Mouse (Mus musculus): ENCODE results near the gene Iqgap2. TPM values are rescaled to one million over a fixed set of nuclear protein-coding genes. Genes with fewer than 3 reads are reported as not detected.

Gene Iqgap2
- polyA plus RNA-seq, 1 experiment from 2014 or later = 8.5 TPM

DNA sequence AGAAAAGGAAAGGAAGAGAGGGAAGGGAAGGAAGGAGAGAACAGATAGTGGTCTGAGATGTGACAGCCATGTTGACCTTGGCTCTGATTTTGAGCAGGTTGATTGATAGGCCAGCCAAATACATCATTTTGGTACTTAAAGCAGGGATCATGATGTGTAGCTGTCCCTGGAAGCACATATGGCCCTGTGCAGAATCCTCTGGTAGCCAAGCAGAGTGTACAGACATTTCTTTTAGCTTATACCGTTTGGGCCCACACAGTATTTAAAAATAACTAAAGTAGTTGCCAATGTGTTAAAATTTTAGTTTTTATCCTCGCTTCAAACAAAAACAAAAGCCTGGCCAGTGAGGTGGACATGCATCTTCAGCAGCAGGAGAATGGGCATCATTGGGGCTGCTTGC, 17.5 kb upstream of the Iqgap2 start:
- no peak for ATAC-seq (replicated peaks; ENCODE audit: insufficient number of reproducible peaks, low FRiP score, low TSS enrichment)
- H3K4me2 ChIP-seq = no peak overlapping the region
- 76% methylated on average over 2 of the region's 2 CpGs for WGBS (ENCODE audit: insufficient replicate concordance)

GRCm38 (mm10) chr13:95902696-95903095, 11.0 kb upstream of the Iqgap2 start:
- no peak overlapping the region for H3K27ac ChIP-seq (ENCODE audit: low read depth, low read length)

More for the DNA sequence above, 17.5 kb upstream of the Iqgap2 start:
- Histone ChIP-seq H3K4me3 (ENCODE audit: low read depth, low read length) (no peak overlapping the region), H3K36me3 (ENCODE audit: control insufficient read depth, insufficient read depth, low read length) (no peaks in the 10 kb centered on the region), H3K9ac (ENCODE audit: low read depth, low read length) (no peak overlapping the region), H3K27me3 (ENCODE audit: control insufficient read depth, insufficient read depth, low read length) (no peaks in the 10 kb centered on the region), H3K4me1 (ENCODE audit: control insufficient read depth, insufficient read depth, low read length) (no peaks in the 10 kb centered on the region), H3K9me3 (replicated peaks; ENCODE audit: control insufficient read depth, low read length) (no peaks in the 10 kb centered on the region), H3K27ac (ENCODE audit: low read depth, low read length) (no peak overlapping the region)

GRCm38 (mm10) chr13:95899885-95900650, 8.3 kb upstream of the Iqgap2 start:
- Histone ChIP-seq H3K27me3 (ENCODE audit: control insufficient read depth, insufficient read depth, low read length) (no peaks in the 10 kb centered on the region), H3K4me2 (no peak overlapping the region), H3K4me3 (ENCODE audit: low read depth, low read length) (no peak overlapping the region), H3K4me1 (ENCODE audit: control insufficient read depth, insufficient read depth, low read length) (no peaks in the 10 kb centered on the region), H3K36me3 (ENCODE audit: control insufficient read depth, insufficient read depth, low read length) (no peaks in the 10 kb centered on the region), H3K9me3 (replicated peaks; ENCODE audit: control insufficient read depth, low read length) (no peaks in the 10 kb centered on the region), H3K27ac (ENCODE audit: low read depth, low read length) (no peak overlapping the region), H3K9ac (ENCODE audit: low read depth, low read length) (no peak overlapping the region)
- ATAC-seq (replicated peaks; ENCODE audit: insufficient number of reproducible peaks, low FRiP score, low TSS enrichment) = no peak
- WGBS (ENCODE audit: insufficient replicate concordance) = 54% methylated on average over 1 of the region's 1 CpGs

More at GRCm38 (mm10) chr13:95902696-95903095, 11.0 kb upstream of the Iqgap2 start:
- Histone ChIP-seq H3K36me3 (ENCODE audit: control insufficient read depth, insufficient read depth, low read length) (no peaks in the 10 kb centered on the region), H3K4me1 (ENCODE audit: control insufficient read depth, insufficient read depth, low read length) (no peaks in the 10 kb centered on the region), H3K4me2 (no peak overlapping the region), H3K9me3 (replicated peaks; ENCODE audit: control insufficient read depth, low read length) (no peaks in the 10 kb centered on the region), H3K9ac (ENCODE audit: low read depth, low read length) (no peak overlapping the region), H3K27me3 (ENCODE audit: control insufficient read depth, insufficient read depth, low read length) (no peaks in the 10 kb centered on the region), H3K4me3 (ENCODE audit: low read depth, low read length) (no peak overlapping the region)
- ATAC-seq (replicated peaks; ENCODE audit: insufficient number of reproducible peaks, low FRiP score, low TSS enrichment) = no peak
- WGBS (ENCODE audit: insufficient replicate concordance) = 92% methylated on average over 3 of the region's 3 CpGs

- H3K4me1 ChIP-seq (ENCODE audit: control insufficient read depth, insufficient read depth, low read length) = no peaks in the 10 kb centered on the region
- no peak overlapping the region for H3K9ac ChIP-seq (ENCODE audit: low read depth, low read length)
- no peaks in the 10 kb centered on the region for H3K36me3 ChIP-seq (ENCODE audit: control insufficient read depth, insufficient read depth, low read length)
- no peak for ATAC-seq (replicated peaks; ENCODE audit: insufficient number of reproducible peaks, low FRiP score, low TSS enrichment)
- H3K4me2 ChIP-seq = no peak overlapping the region
- no peaks in the 10 kb centered on the region for H3K27me3 ChIP-seq (ENCODE audit: control insufficient read depth, insufficient read depth, low read length)
- no peak overlapping the region for H3K4me3 ChIP-seq (ENCODE audit: low read depth, low read length)
- no peak overlapping the region for H3K27ac ChIP-seq (ENCODE audit: low read depth, low read length)
- WGBS (ENCODE audit: insufficient replicate concordance) = 78% methylated on average over 6 of the region's 6 CpGs
- no peaks in the 10 kb centered on the region for H3K9me3 ChIP-seq (replicated peaks; ENCODE audit: control insufficient read depth, low read length)
These were observed 4.8 kb upstream of the Iqgap2 start for GRCm38 (mm10) chr13:95896501-95896900.

- Histone ChIP-seq H3K9me3 (replicated peaks; ENCODE audit: control insufficient read depth, low read length) (no peaks in the 10 kb centered on the region), H3K36me3 (ENCODE audit: control insufficient read depth, insufficient read depth, low read length) (no peaks in the 10 kb centered on the region), H3K27me3 (ENCODE audit: control insufficient read depth, insufficient read depth, low read length) (no peaks in the 10 kb centered on the region), H3K27ac (ENCODE audit: low read depth, low read length) (no peak overlapping the region), H3K9ac (ENCODE audit: low read depth, low read length) (no peak overlapping the region), H3K4me3 (ENCODE audit: low read depth, low read length) (no peak overlapping the region), H3K4me2 (no peak overlapping the region; the same call in 1 of the 2 replicates), H3K4me1 (ENCODE audit: control insufficient read depth, insufficient read depth, low read length) (0 out of 2 replicates have a peak, but pooled peaks cover 2% of the 10 kb centered on the region)
- WGBS (ENCODE audit: insufficient replicate concordance) = 83% methylated on average over 4 of the region's 4 CpGs
- no peak for ATAC-seq (replicated peaks; ENCODE audit: insufficient number of reproducible peaks, low FRiP score, low TSS enrichment)
These were observed 1.4 kb upstream of the Iqgap2 start for GRCm38 (mm10) chr13:95893166-95893565.

DNA sequence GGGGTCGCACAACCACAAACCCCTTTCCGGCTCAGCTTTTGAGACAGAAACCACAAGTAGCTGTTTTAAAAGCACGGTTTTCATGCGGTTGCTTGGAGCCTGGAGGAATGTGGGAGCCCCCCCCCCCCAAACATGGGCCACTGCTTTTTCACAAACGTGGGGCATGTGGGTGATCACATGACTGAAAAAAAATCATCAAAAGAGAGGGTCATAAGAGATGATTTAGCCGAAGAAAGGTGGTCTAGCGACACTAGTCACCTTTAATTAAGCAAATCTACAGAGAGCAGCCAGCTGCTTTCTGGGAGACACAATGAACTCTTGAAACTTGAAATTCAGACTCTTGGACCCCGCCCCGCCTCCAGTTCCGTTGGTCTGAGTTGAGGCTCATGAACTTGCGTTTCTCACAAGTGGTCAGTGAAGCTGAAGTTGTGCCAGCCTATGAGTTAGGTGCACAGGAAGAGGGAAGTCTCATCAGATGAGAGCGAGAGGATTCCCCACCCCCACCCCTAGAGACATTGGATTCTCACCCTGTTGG, 956 bp upstream of the Iqgap2 start:
- H3K36me3 ChIP-seq (ENCODE audit: control insufficient read depth, insufficient read depth, low read length) = no peaks in the 10 kb centered on the region
- H3K27me3 ChIP-seq (ENCODE audit: control insufficient read depth, insufficient read depth, low read length) = no peaks in the 10 kb centered on the region
- 20% methylated on average over 12 of the region's 12 CpGs for WGBS (ENCODE audit: insufficient replicate concordance)
- no peak for ATAC-seq (replicated peaks; ENCODE audit: insufficient number of reproducible peaks, low FRiP score, low TSS enrichment)
- H3K4me1 ChIP-seq (ENCODE audit: control insufficient read depth, insufficient read depth, low read length) = 0 out of 2 replicates have a peak, but pooled peaks cover 2% of the 10 kb centered on the region
- peak overlapping the region; percentile 71 for H3K4me3 ChIP-seq (ENCODE audit: low read depth, low read length)
- H3K4me2 ChIP-seq = peak overlapping the region; percentile 100
- H3K9me3 ChIP-seq (replicated peaks; ENCODE audit: control insufficient read depth, low read length) = no peaks in the 10 kb centered on the region
- H3K9ac ChIP-seq (ENCODE audit: low read depth, low read length) = peak overlapping the region; percentile 81
- H3K27ac ChIP-seq (ENCODE audit: low read depth, low read length) = no peak overlapping the region

DNA sequence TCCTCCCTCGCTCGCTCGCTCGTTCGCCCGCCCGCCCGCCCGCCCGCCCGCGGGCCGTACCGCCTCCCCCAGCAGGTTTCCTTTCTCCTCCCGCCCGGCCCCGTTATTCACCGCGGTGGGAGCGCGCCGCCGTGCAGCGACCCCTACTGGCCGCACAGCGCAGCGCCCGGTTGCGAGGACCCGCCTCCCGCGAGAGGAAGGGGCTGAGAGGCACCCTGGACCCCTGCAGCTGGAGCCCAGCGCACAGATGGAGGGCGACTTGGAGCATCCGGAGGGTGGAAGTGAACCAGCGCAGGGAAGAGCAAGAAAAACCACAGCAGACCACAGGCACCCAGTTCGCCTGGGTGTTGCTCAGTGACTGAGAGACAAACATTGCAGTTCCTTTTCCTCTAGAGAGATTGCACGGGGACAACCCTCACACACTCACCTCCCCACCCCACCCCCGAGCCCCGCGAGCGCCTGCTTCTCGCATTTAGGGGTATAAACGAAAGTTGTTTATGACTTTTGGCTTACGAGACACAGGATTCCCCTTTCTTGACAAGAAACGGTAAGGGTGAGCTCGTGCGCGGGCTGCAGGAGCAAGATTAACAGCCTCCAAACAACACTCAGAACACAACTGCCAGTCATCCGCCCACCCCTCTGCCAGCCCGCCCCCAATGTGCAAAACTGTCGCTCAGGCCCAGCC, 346 bp upstream of the Iqgap2 start:
- peak overlapping the region; percentile 81 for H3K9ac ChIP-seq (ENCODE audit: low read depth, low read length)
- H3K4me1 ChIP-seq (ENCODE audit: control insufficient read depth, insufficient read depth, low read length) = 0 out of 2 replicates have a peak, but pooled peaks cover 2% of the 10 kb centered on the region
- H3K27ac ChIP-seq (ENCODE audit: low read depth, low read length) = peak overlapping the region; percentile 41; the same call in 1 of the 2 replicates
- no peaks in the 10 kb centered on the region for H3K27me3 ChIP-seq (ENCODE audit: control insufficient read depth, insufficient read depth, low read length)
- no peaks in the 10 kb centered on the region for H3K36me3 ChIP-seq (ENCODE audit: control insufficient read depth, insufficient read depth, low read length)
- peak; percentile 84 for ATAC-seq (replicated peaks; ENCODE audit: insufficient number of reproducible peaks, low FRiP score, low TSS enrichment)
- peak overlapping the region; percentile 71 for H3K4me3 ChIP-seq (ENCODE audit: low read depth, low read length)
- H3K4me2 ChIP-seq = peak overlapping the region; percentile 100
- no peaks in the 10 kb centered on the region for H3K9me3 ChIP-seq (replicated peaks; ENCODE audit: control insufficient read depth, low read length)
- WGBS (ENCODE audit: insufficient replicate concordance) = under 1% methylated on average over 36 of the region's 52 CpGs

DNA sequence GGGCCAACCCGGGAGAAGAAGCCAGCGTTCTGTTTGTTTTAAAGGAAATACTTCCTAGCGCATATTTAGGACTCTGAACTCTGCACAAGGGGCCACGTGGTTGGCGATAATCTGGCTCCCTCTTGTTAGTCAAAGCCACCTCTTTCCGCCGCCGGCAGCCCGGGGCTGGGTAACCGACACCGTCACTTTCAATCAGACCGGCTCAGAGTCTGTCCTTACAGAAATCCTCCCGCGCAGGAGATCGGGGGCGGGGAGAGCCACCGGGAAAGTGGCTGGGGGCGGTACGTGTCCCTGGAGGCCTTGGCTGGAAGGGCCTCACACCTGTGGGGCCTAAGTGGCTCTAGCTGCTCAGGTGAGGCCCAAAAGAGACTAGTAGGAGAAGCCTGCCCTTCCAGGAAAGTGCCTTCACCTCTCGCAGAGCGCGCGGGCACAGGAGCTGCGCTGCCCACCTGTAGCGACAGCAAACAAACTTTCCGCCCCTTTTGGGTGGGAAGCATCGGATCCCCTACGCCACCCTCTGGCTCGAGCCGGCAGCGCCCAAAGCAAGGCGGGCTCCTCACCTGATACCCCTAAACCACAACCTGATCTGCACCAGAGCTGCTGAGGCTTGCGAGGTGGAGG, 761 bp downstream of the Iqgap2 start:
- Histone ChIP-seq H3K9me3 (replicated peaks; ENCODE audit: control insufficient read depth, low read length) (no peaks in the 10 kb centered on the region), H3K4me2 (peak overlapping the region; percentile 100), H3K27ac (ENCODE audit: low read depth, low read length) (no peak overlapping the region), H3K4me1 (ENCODE audit: control insufficient read depth, insufficient read depth, low read length) (0 out of 2 replicates have a peak, but pooled peaks cover 2% of the 10 kb centered on the region), H3K36me3 (ENCODE audit: control insufficient read depth, insufficient read depth, low read length) (no peaks in the 10 kb centered on the region), H3K27me3 (ENCODE audit: control insufficient read depth, insufficient read depth, low read length) (no peaks in the 10 kb centered on the region), H3K4me3 (ENCODE audit: low read depth, low read length) (peak overlapping the region; percentile 71), H3K9ac (ENCODE audit: low read depth, low read length) (peak overlapping the region; percentile 81)
- under 1% methylated on average over 33 of the region's 33 CpGs for WGBS (ENCODE audit: insufficient replicate concordance)
- ATAC-seq (replicated peaks; ENCODE audit: insufficient number of reproducible peaks, low FRiP score, low TSS enrichment) = no peak; the same call in 1 of the 2 replicates

Data from heart, embryonic 11.5 days (tissue).